Mouse (Mus musculus) embryonic facial prominence, embryonic 10.5 days (tissue): Measurements from ENCODE around the gene Brat1. TPM values are rescaled to one million over a fixed set of nuclear protein-coding genes. Genes with fewer than 3 reads are reported as not detected.
A peak's percentile ranks its signal among the peaks of the same experiment; 100 is the strongest.

Source experiments
- DNase-seq: peaks from one replicate; pipeline ENCODE4 v3.0.0-alpha.2; 2017; ENCODE audit warnings: low spot score
- H3K27ac ChIP-seq: fragments of 300-500 bp; sonication (generic); replicated peaks from 2 replicates; pipeline ENCODE4 v1.5.1; 2016; ENCODE audit warnings: mild to moderate bottlenecking
- H3K27me3 ChIP-seq: fragments of 300-500 bp; sonication (generic); replicated peaks from 2 replicates; pipeline ENCODE4 v1.6.1; 2016; ENCODE audit warnings: low read depth, mild to moderate bottlenecking; ENCODE audit not compliant: poor library complexity, severe bottlenecking
- H3K36me3 ChIP-seq: fragments of 300-500 bp; sonication (generic); replicated peaks from 2 replicates; pipeline ENCODE4 v1.6.1; 2016; ENCODE audit warnings: mild to moderate bottlenecking, moderate library complexity
- H3K4me1 ChIP-seq: fragments of 300-500 bp; sonication (generic); 2 replicates; pipeline ENCODE4 v1.6.1; 2016
- H3K4me3 ChIP-seq: fragments of 300-500 bp; sonication (generic); 2 replicates; pipeline ENCODE4 v1.5.1; 2016; ENCODE audit warnings: mild to moderate bottlenecking, moderate library complexity
- H3K9me3 ChIP-seq: fragments of 300-500 bp; sonication (generic); 2 replicates; pipeline ENCODE4 v1.6.1; 2016; ENCODE audit warnings: mild to moderate bottlenecking
- WGBS: fragments of 180-500 bp; shearing (Covaris S2); methylation state at CpG from one replicate; pipeline ENCODE4 v1.1.7; 2016; 5-methylcytosine and 5-hydroxymethylcytosine counted together
- polyA plus RNA-seq: library from polyadenylated mRNA; unstranded; fragments of >200 nt; fragmentation: Nextera tagmentation; extraction: Ambion mirVana; gene quantifications from 2 replicates; pipeline ENCODE4 v1.2.1, GENCODE M21; 2016

The Brat1 gene
- polyA plus RNA-seq, 1 experiment from 2014 or later = 22.8 TPM

GRCm38 (mm10) chr5:140733336-140733735 lies 28.5 kb downstream of the Brat1 start:
- 75% methylated on average over 3 of the region's 3 CpGs for WGBS
- DNase-seq = no peak
- H3K27ac ChIP-seq = no peak overlapping the region
- H3K4me1 ChIP-seq = peaks cover 17% of the 10 kb centered on the region
- no peak overlapping the region for H3K4me3 ChIP-seq
- H3K27me3 ChIP-seq = peaks cover 46% of the 10 kb centered on the region
- no peaks in the 10 kb centered on the region for H3K36me3 ChIP-seq
- 0 out of 2 replicates have a peak, but pooled peaks cover 4% of the 10 kb centered on the region for H3K9me3 ChIP-seq

GRCm38 (mm10) chr5:140735297-140735696 lies 30.5 kb downstream of the Brat1 start:
- Histone ChIP-seq H3K27ac (0 out of 2 replicates have a peak overlapping the region, but pooled peaks have one; percentile 60), H3K27me3 (peaks cover 46% of the 10 kb centered on the region), H3K4me3 (peak overlapping the region; percentile 56), H3K4me1 (peaks cover 17% of the 10 kb centered on the region), H3K36me3 (no peaks in the 10 kb centered on the region), H3K9me3 (0 out of 2 replicates have a peak, but pooled peaks cover 4% of the 10 kb centered on the region)
- under 1% methylated on average over 22 of the region's 22 CpGs for WGBS
- DNase-seq = no peak

- 0 out of 2 replicates have a peak, but pooled peaks cover 4% of the 10 kb centered on the region for H3K9me3 ChIP-seq
- H3K27me3 ChIP-seq = peaks cover 46% of the 10 kb centered on the region
- no peak overlapping the region for H3K27ac ChIP-seq
- 18% methylated on average over 13 of the region's 13 CpGs for WGBS
- H3K4me1 ChIP-seq = peaks cover 22% of the 10 kb centered on the region
- no peaks in the 10 kb centered on the region for H3K36me3 ChIP-seq
- H3K4me3 ChIP-seq = peak overlapping the region; percentile 56
- peak; percentile 19 for DNase-seq
Observed at GRCm38 (mm10) chr5:140736166-140736565, 31.4 kb downstream of the Brat1 start.

GRCm38 (mm10) chr5:140739813-140740212 lies 35.0 kb downstream of the Brat1 start:
- Histone ChIP-seq H3K27me3 (peaks cover 32% of the 10 kb centered on the region), H3K4me1 (peaks cover 22% of the 10 kb centered on the region), H3K9me3 (0 out of 2 replicates have a peak, but pooled peaks cover 4% of the 10 kb centered on the region), H3K36me3 (no peaks in the 10 kb centered on the region), H3K27ac (no peak overlapping the region), H3K4me3 (no peak overlapping the region)
- no peak for DNase-seq
- WGBS = 84% methylated on average over 12 of the region's 12 CpGs

- Histone ChIP-seq H3K36me3 (no peaks in the 10 kb centered on the region), H3K9me3 (0 out of 2 replicates have a peak, but pooled peaks cover 4% of the 10 kb centered on the region), H3K4me3 (no peak overlapping the region), H3K27ac (no peak overlapping the region), H3K4me1 (peaks cover 12% of the 10 kb centered on the region), H3K27me3 (peaks cover 20% of the 10 kb centered on the region)
- WGBS = 73% methylated on average over 11 of the region's 11 CpGs
- no peak for DNase-seq
Observed at GRCm38 (mm10) chr5:140741040-140741439, 36.2 kb downstream of the Brat1 start.

- H3K27me3 ChIP-seq = peaks cover 11% of the 10 kb centered on the region
- DNase-seq = no peak
- peaks cover 8% of the 10 kb centered on the region; the same call in 1 of the 2 replicates for H3K4me1 ChIP-seq
- H3K9me3 ChIP-seq = no peaks in the 10 kb centered on the region
- H3K36me3 ChIP-seq = no peaks in the 10 kb centered on the region
- H3K27ac ChIP-seq = no peak overlapping the region
- H3K4me3 ChIP-seq = no peak overlapping the region
Observed at GRCm38 (mm10) chr5:140741877-140742276, 37.1 kb downstream of the Brat1 start.

GRCm38 (mm10) chr5:140743706-140744131 lies 38.9 kb downstream of the Brat1 start:
- H3K27me3 ChIP-seq = no peaks in the 10 kb centered on the region
- no peak overlapping the region for H3K4me3 ChIP-seq
- 28% methylated on average over 12 of the region's 12 CpGs for WGBS
- peak; percentile 32 for DNase-seq
- H3K36me3 ChIP-seq = no peaks in the 10 kb centered on the region
- no peaks in the 10 kb centered on the region for H3K9me3 ChIP-seq
- H3K4me1 ChIP-seq = peaks cover 5% of the 10 kb centered on the region; the same call in 1 of the 2 replicates
- H3K27ac ChIP-seq = no peak overlapping the region

- H3K27ac ChIP-seq = peak overlapping the region; percentile 87; the same call in 1 of the 2 replicates
- no peak for DNase-seq
- H3K9me3 ChIP-seq = peaks cover 6% of the 10 kb centered on the region; the same call in 1 of the 2 replicates
- 0 out of 2 replicates have a peak, but pooled peaks cover 3% of the 10 kb centered on the region for H3K36me3 ChIP-seq
- H3K4me3 ChIP-seq = no peak overlapping the region
- WGBS = 84% methylated on average over 10 of the region's 10 CpGs
- no peaks in the 10 kb centered on the region for H3K27me3 ChIP-seq
- H3K4me1 ChIP-seq = peaks cover 7% of the 10 kb centered on the region
Observed at GRCm38 (mm10) chr5:140748425-140748824, 43.6 kb downstream of the Brat1 start.

- Histone ChIP-seq H3K4me1 (peaks cover 7% of the 10 kb centered on the region), H3K4me3 (peak overlapping the region; percentile 50), H3K9me3 (peaks cover 6% of the 10 kb centered on the region; the same call in 1 of the 2 replicates), H3K27me3 (no peaks in the 10 kb centered on the region), H3K36me3 (0 out of 2 replicates have a peak, but pooled peaks cover 3% of the 10 kb centered on the region), H3K27ac (peak overlapping the region; percentile 87)
- peak; percentile 81 for DNase-seq
- 17% methylated on average over 12 of the region's 12 CpGs for WGBS
Observed at GRCm38 (mm10) chr5:140749062-140749875, 44.5 kb downstream of the Brat1 start.

- peaks cover 8% of the 10 kb centered on the region for H3K4me1 ChIP-seq
- WGBS = 1% methylated on average over 1 of the region's 2 CpGs
- 0 out of 2 replicates have a peak, but pooled peaks cover 3% of the 10 kb centered on the region for H3K36me3 ChIP-seq
- H3K4me3 ChIP-seq = no peak overlapping the region
- peaks cover 6% of the 10 kb centered on the region; the same call in 1 of the 2 replicates for H3K9me3 ChIP-seq
- no peak overlapping the region for H3K27ac ChIP-seq
- H3K27me3 ChIP-seq = no peaks in the 10 kb centered on the region
- no peak for DNase-seq
Observed at GRCm38 (mm10) chr5:140750925-140751324, 46.1 kb downstream of the Brat1 start.

- no peak overlapping the region for H3K4me3 ChIP-seq
- H3K27ac ChIP-seq = no peak overlapping the region
- 0 out of 2 replicates have a peak, but pooled peaks cover 6% of the 10 kb centered on the region for H3K36me3 ChIP-seq
- H3K27me3 ChIP-seq = no peaks in the 10 kb centered on the region
- H3K4me1 ChIP-seq = peaks cover 16% of the 10 kb centered on the region
- no peak for DNase-seq
- WGBS = 91% methylated on average over 15 of the region's 15 CpGs
- peaks cover 6% of the 10 kb centered on the region; the same call in 1 of the 2 replicates for H3K9me3 ChIP-seq
Observed at GRCm38 (mm10) chr5:140752041-140752440, 47.2 kb downstream of the Brat1 start.

GRCm38 (mm10) chr5:140752639-140753038 lies 47.8 kb downstream of the Brat1 start:
- WGBS = 92% methylated on average over 3 of the region's 3 CpGs
- no peak overlapping the region for H3K27ac ChIP-seq
- peaks cover 6% of the 10 kb centered on the region; the same call in 1 of the 2 replicates for H3K9me3 ChIP-seq
- peaks cover 16% of the 10 kb centered on the region for H3K4me1 ChIP-seq
- H3K36me3 ChIP-seq = peaks cover 10% of the 10 kb centered on the region
- no peaks in the 10 kb centered on the region for H3K27me3 ChIP-seq
- DNase-seq = no peak
- H3K4me3 ChIP-seq = no peak overlapping the region
